Mouse (Mus musculus) liver, adult 2 months (tissue): Measurements from ENCODE around the gene H6pd.

ENCODE experiments used
- CTCF ChIP-seq: fragments of 200-500 bp; IDR thresholded peaks from 2 replicates; pipeline ENCODE4 v1.5.1; 2011; ENCODE audit warnings: low read depth, low read length, control low read depth
- POLR2A ChIP-seq: fragments of 200-500 bp; IDR thresholded peaks from 2 replicates; pipeline ENCODE4 v1.6.1; 2011; ENCODE audit warnings: low read length, control low read depth; ENCODE audit not compliant: insufficient read depth; ENCODE audit errors: extremely low read depth

GRCm38 (mm10) chr4:149988931-149989556, 19.8 kb downstream of the H6pd start:
- TF ChIP-seq CTCF (no peak), POLR2A (no peak)
